Mouse (Mus musculus) cerebellum, adult 18-20 months (tissue): ENCODE results near the gene Spice1.

Source experiments
- DNase-seq, 2 experiments: peaks; one replicate each; pipeline ENCODE4 v3.0.0; 2021

Gene Spice1

GRCm38 (mm10) chr16:44347071-44347901, at the start of gene Spice1:
TSS of gene Spice1 (plus strand) at chr16:44347121.
- DNase-seq: peak; percentile 96

- no peak for DNase-seq
Measured at GRCm38 (mm10) chr16:44299438-44300093, 47.4 kb upstream of the Spice1 start.

GRCm38 (mm10) chr16:44302126-44302892, 44.6 kb upstream of the Spice1 start:
- no peak for DNase-seq

- no peak for DNase-seq
Measured at GRCm38 (mm10) chr16:44303822-44304221, 43.1 kb upstream of the Spice1 start.

GRCm38 (mm10) chr16:44305606-44306005, 41.3 kb upstream of the Spice1 start:
- no peak for DNase-seq

- DNase-seq: peak in 1 of 2 experiments; percentile 10
Measured at GRCm38 (mm10) chr16:44313422-44313821, 33.5 kb upstream of the Spice1 start.

GRCm38 (mm10) chr16:44316350-44316749, 30.6 kb upstream of the Spice1 start:
- no peak for DNase-seq

GRCm38 (mm10) chr16:44320232-44320631, 26.7 kb upstream of the Spice1 start:
- no peak for DNase-seq

- no peak for DNase-seq
Measured at GRCm38 (mm10) chr16:44328644-44329043, 18.3 kb upstream of the Spice1 start.

- peak; percentile 35 to 36 for DNase-seq
Measured at GRCm38 (mm10) chr16:44330657-44331056, 16.3 kb upstream of the Spice1 start.

- DNase-seq: peak; percentile 56 to 65
Measured at GRCm38 (mm10) chr16:44331154-44331553, 15.8 kb upstream of the Spice1 start.

- DNase-seq: no peak
Measured at GRCm38 (mm10) chr16:44331671-44331994, 15.3 kb upstream of the Spice1 start.

GRCm38 (mm10) chr16:44331995-44332860, 14.7 kb upstream of the Spice1 start:
- DNase-seq: peak; percentile 60 to 66

- DNase-seq: peak; percentile 77
Measured at GRCm38 (mm10) chr16:44332861-44333284, 14.0 kb upstream of the Spice1 start, which contains the start of gene Sidt1. TSS of gene Sidt1 (minus strand) at chr16:44333196.

GRCm38 (mm10) chr16:44337541-44337940, 9.4 kb upstream of the Spice1 start:
- no peak for DNase-seq

GRCm38 (mm10) chr16:44349801-44350397, 3.0 kb downstream of the Spice1 start:
- no peak for DNase-seq

GRCm38 (mm10) chr16:44356291-44356690, 9.4 kb downstream of the Spice1 start:
- no peak for DNase-seq

GRCm38 (mm10) chr16:44357571-44358268, 10.8 kb downstream of the Spice1 start:
- DNase-seq: no peak

- peak; percentile 53 to 68 for DNase-seq
Measured at GRCm38 (mm10) chr16:44361921-44362890, 15.3 kb downstream of the Spice1 start.

- no peak for DNase-seq
Measured at GRCm38 (mm10) chr16:44365522-44365921, 18.6 kb downstream of the Spice1 start.
